8 mouse cellular contexts compared by ENCODE assay signal in genomic region chr3:130730189-130730653, GRCm38 (mm10). TPM values are rescaled to one million over a fixed set of nuclear protein-coding genes. Genes with fewer than 3 reads are reported as not detected.
DNase-seq lines count a peak whose midpoint lies in the region; ATAC-seq and TF ChIP-seq lines count a peak whose summit lies in the region.

Gene Rpl34 (minus strand): TSS chr3:130730398.

- no peak for TF ChIP-seq EP300 in ES-Bruce4 (IDR thresholded peaks at IDR 0.05; ENCODE audit: insufficient read depth, low read depth, low read length)
- no peak; the same call in 1 of the 2 replicates for TF ChIP-seq EP300 in liver, postnatal 0 days (IDR thresholded peaks at IDR 0.05; ENCODE audit: low read depth)

- WGBS in forebrain, embryonic 13.5 days: under 1% methylated on average over 45 of the region's 45 CpGs
- WGBS in large intestine, adult 2 months: under 1% methylated on average over 45 of the region's 45 CpGs
- WGBS in liver, postnatal 0 days (ENCODE audit: insufficient replicate concordance): under 1% methylated on average over 45 of the region's 45 CpGs
- under 1% methylated on average over 45 of the region's 45 CpGs for WGBS in neural tube, embryonic 14.5 days

- peak within 1 kb of the TSS; percentile 99 for H3K4me3 ChIP-seq in ES-Bruce4 (ENCODE audit: low read depth, low read length)
- peak within 1 kb of the TSS; percentile 99 for H3K4me3 ChIP-seq in forebrain, embryonic 13.5 days
- peak within 1 kb of the TSS; percentile 92 for H3K4me3 ChIP-seq in liver, postnatal 0 days (ENCODE audit: low read depth, low read length)
- H3K4me3 ChIP-seq in neural tube, embryonic 14.5 days (ENCODE audit: low read depth, low read length): peak within 1 kb of the TSS; percentile 63

- peak within 1 kb of the TSS; percentile 96 for H3K9ac ChIP-seq in ES-Bruce4 (ENCODE audit: low read depth, poor library complexity, severe bottlenecking)
- peak within 1 kb of the TSS; percentile 98 for H3K9ac ChIP-seq in forebrain, embryonic 13.5 days
- peak within 1 kb of the TSS; percentile 96 for H3K9ac ChIP-seq in liver, postnatal 0 days (replicated peaks)
- peak within 1 kb of the TSS; percentile 83 for H3K9ac ChIP-seq in neural tube, embryonic 14.5 days (replicated peaks; ENCODE audit: low read depth, low read length)

- peak; percentile 99 for ATAC-seq in cerebellum, adult (ENCODE audit: insufficient number of reproducible peaks, low FRiP score, low TSS enrichment)
- peak; percentile 100 for ATAC-seq in forebrain, embryonic 13.5 days
- ATAC-seq in liver, postnatal 0 days: peak; percentile 99
- peak; percentile 99 for ATAC-seq in neural tube, embryonic 14.5 days (ENCODE audit: low read depth)

- peaks cover 41% of the 10 kb centered on the region for H3K36me3 ChIP-seq in ES-Bruce4 (ENCODE audit: control insufficient read depth, insufficient read depth, low read length, poor library complexity, severe bottlenecking)
- peaks cover 37% of the 10 kb centered on the region for H3K36me3 ChIP-seq in forebrain, embryonic 13.5 days (ENCODE audit: poor library complexity, severe bottlenecking)
- H3K36me3 ChIP-seq in liver, postnatal 0 days (replicated peaks; ENCODE audit: insufficient read depth, low read length): peaks cover 37% of the 10 kb centered on the region
- peaks cover 28% of the 10 kb centered on the region for H3K36me3 ChIP-seq in neural tube, embryonic 14.5 days (ENCODE audit: control insufficient read depth, insufficient read depth, low read length)

- TF ChIP-seq POLR2A in ES-Bruce4 (IDR thresholded peaks at IDR 0.05; ENCODE audit: insufficient read depth, low read length): peak; percentile 6

- peak within 1 kb of the TSS; percentile 81 for H3K4me2 ChIP-seq in forebrain, embryonic 13.5 days
- H3K4me2 ChIP-seq in liver, postnatal 0 days (ENCODE audit: low read depth, low read length): peak within 1 kb of the TSS; percentile 82
- H3K4me2 ChIP-seq in neural tube, embryonic 14.5 days (ENCODE audit: low read depth, low read length): peak within 1 kb of the TSS; percentile 70

- H3K27ac ChIP-seq in ES-Bruce4 (ENCODE audit: insufficient read depth, low read length): peak within 1 kb of the TSS; percentile 95
- H3K27ac ChIP-seq in forebrain, embryonic 13.5 days: peak within 1 kb of the TSS; percentile 89
- peak within 1 kb of the TSS; percentile 79 for H3K27ac ChIP-seq in liver, postnatal 0 days (ENCODE audit: low read depth)
- peak within 1 kb of the TSS; percentile 87 for H3K27ac ChIP-seq in neural tube, embryonic 14.5 days (ENCODE audit: low read depth, low read length)

- intact Hi-C loops in heart, postnatal 10 days (cut with DNase I): loop anchor here (2.0 kb wide), 1 partner anchor 17 kb away; no protein-coding TSS in a partner anchor

- H3K4me1 ChIP-seq in ES-Bruce4 (ENCODE audit: control insufficient read depth, insufficient read depth, low read length): no peaks in the 10 kb centered on the region
- H3K4me1 ChIP-seq in forebrain, embryonic 13.5 days: peaks cover 23% of the 10 kb centered on the region
- H3K4me1 ChIP-seq in liver, postnatal 0 days (ENCODE audit: insufficient read depth): peaks cover 19% of the 10 kb centered on the region
- peaks cover 6% of the 10 kb centered on the region; the same call in 1 of the 2 replicates for H3K4me1 ChIP-seq in neural tube, embryonic 14.5 days (ENCODE audit: control insufficient read depth, insufficient read depth, low read length)

- no peaks in the 10 kb centered on the region for H3K27me3 ChIP-seq in ES-Bruce4 (ENCODE audit: control insufficient read depth, insufficient read depth, low read length, poor library complexity, severe bottlenecking)
- H3K27me3 ChIP-seq in forebrain, embryonic 13.5 days: no peaks in the 10 kb centered on the region
- peaks cover 2% of the 10 kb centered on the region; the same call in 1 of the 2 replicates for H3K27me3 ChIP-seq in liver, postnatal 0 days (ENCODE audit: insufficient read depth, low read length)
- H3K27me3 ChIP-seq in neural tube, embryonic 14.5 days (ENCODE audit: control insufficient read depth, insufficient read depth, low read length): no peaks in the 10 kb centered on the region

- no peaks in the 10 kb centered on the region for H3K9me3 ChIP-seq in ES-Bruce4 (replicated peaks; ENCODE audit: control insufficient read depth, insufficient read depth, low read length, poor library complexity, severe bottlenecking)
- no peaks in the 10 kb centered on the region for H3K9me3 ChIP-seq in forebrain, embryonic 13.5 days (replicated peaks)
- no peaks in the 10 kb centered on the region for H3K9me3 ChIP-seq in liver, postnatal 0 days (ENCODE audit: low read length)
- no peaks in the 10 kb centered on the region for H3K9me3 ChIP-seq in neural tube, embryonic 14.5 days (ENCODE audit: control insufficient read depth, low read length)

- DNase-seq in heart, postnatal 10 days: peak; percentile 96 to 97
- DNase-seq in large intestine, adult 2 months (ENCODE audit: low read depth, low spot score): no peak
- DNase-seq in liver, postnatal 0 days: peak; percentile 93
- DNase-seq in testis, postnatal 10 days (ENCODE audit: low spot score): peak; percentile 93

- TF ChIP-seq CTCF in ES-Bruce4 (IDR thresholded peaks at IDR 0.05; ENCODE audit: low read depth, low read length): no peak
- TF ChIP-seq CTCF in liver, postnatal 0 days (IDR thresholded peaks at IDR 0.05; ENCODE audit: low read depth): no peak; the same call in 1 of the 2 replicates

RNA-seq across cellular contexts. Expression of gene Rpl34, which starts in this region (rescaled TPM):
- 1,289 and 1,419 TPM in 2 replicates for polyA plus RNA-seq in ES-Bruce4 (2011; ENCODE audit: insufficient read depth, insufficient read length, low read depth, missing spikeins)
- 732 and 770 TPM in 2 replicates for polyA plus RNA-seq in forebrain, embryonic 13.5 days (2015; fragmentation: Nextera tagmentation; extraction: Ambion mirVana)
- 100 to 1,000 TPM; 513 to 544 TPM for total RNA-seq in heart, postnatal 10 days (2021)
- polyA plus RNA-seq in large intestine, adult 2 months (2012; rRNA removed): 2,456 and 2,586 TPM in 2 replicates
- 539 and 549 TPM in 2 replicates for polyA plus RNA-seq in liver, postnatal 0 days (2015; fragmentation: Nextera tagmentation; extraction: Ambion mirVana)
- 565 and 577 TPM in 2 replicates for polyA plus RNA-seq in neural tube, embryonic 14.5 days (2014; fragmentation: Nextera tagmentation; extraction: Ambion mirVana)
